Mouse (Mus musculus): Measurements from ENCODE around the gene Tmem247. TPM values are rescaled to one million over a fixed set of nuclear protein-coding genes. Genes with fewer than 3 reads are reported as not detected.

The Tmem247 gene
- polyA plus RNA-seq (2017; shearing (Covaris generic)), result not detected

DNA sequence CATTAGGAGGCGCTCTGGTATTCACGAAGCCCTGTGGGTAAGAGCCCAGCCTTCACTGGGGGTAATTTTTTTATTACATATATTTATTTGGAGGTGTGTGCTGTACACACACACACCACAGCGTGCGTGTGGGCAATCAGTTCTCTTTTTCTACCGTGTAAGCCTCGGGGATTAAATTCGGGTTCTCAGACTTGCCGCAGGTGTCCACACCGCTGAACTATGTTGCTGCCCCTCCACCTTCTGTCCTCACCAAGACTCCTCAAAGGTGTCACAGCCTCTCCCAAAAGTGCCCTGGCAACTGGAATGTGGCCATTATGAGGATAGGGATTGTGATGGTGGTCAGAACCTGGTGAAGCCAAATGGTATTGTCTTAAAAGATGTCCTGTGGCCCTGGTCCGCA is at the start of gene Tmem247:
Gene Tmem247, plus strand, starts transcription at position 301 of the 400 bp plus-strand sequence.

DNA sequence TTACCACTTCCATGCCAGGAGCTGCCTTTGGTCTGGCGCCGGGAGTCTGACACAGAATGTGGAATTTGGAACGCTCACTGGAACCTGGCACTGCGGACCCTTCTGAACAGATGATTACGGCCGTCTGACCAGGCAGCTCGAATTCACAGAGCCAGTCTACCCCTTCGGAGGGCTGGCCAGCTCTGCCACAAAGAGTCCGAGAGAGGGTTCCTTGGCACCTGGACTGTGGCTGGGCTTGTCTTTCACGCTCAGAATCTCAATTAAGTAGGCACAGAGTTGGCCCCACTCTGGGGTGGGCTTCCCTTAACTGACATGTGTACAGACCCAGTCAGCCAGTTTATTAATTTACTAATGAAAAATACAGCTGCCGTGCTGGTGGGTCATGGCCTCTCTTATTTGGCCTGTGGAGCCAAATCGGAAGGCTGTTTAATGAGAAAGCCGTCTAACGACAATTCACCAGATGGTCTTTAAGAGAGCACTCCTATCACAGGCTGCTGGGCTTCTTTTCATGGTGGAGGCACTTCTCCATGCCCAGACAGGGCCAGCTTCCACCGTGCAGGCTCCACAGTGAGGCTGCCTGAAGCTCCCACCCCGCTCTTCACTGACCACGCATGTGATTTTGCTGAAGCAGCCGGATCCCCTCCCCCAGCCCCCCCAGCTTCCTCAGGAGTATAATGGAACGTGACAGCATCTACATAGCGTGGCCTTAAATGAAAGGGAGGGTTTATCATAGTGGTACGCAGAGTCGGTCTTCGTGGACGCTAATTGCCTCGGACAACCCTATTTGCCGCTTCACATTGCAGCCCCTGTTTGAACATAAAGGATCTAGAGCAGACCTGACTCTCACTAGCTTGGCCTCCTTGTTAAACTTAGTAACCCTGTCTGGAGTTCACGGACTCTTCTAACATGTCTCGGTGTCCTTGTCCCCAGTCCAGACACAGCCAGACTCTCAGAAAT is 31.0 kb downstream of the Tmem247 start, which contains the start of gene Atp6v1e2:
Gene Atp6v1e2, minus strand, starts transcription at position 58 of the 957 bp plus-strand sequence.

GRCm38 (mm10) chr17:86962894-86963585 is 45.9 kb downstream of the Tmem247 start, which contains the start of gene Rhoq:
Rhoq (plus strand) TSS chr17:86963082.

Other genes starting within 250 kb of the Tmem247 start
- gene Epas1, start 163.6 kb upstream of the Tmem247 start, polyA plus RNA-seq (2017; shearing (Covaris generic)), result 1.1 TPM
- gene Atp6v1e2, start 30.5 kb downstream of the Tmem247 start, polyA plus RNA-seq (2017; shearing (Covaris generic)), result not detected
- gene Rhoq, start 45.7 kb downstream of the Tmem247 start, polyA plus RNA-seq (2017; shearing (Covaris generic)), result 3.2 TPM
- 27.4 TPM for gene Pigf, start 108.1 kb downstream of the Tmem247 start, polyA plus RNA-seq (2017; shearing (Covaris generic))
- 144 TPM for gene Cript, start 108.2 kb downstream of the Tmem247 start, polyA plus RNA-seq (2017; shearing (Covaris generic))
- 3.9 TPM for gene Socs5, start 190.3 kb downstream of the Tmem247 start, polyA plus RNA-seq (2017; shearing (Covaris generic))